Comparison of ENCODE assay signal across 24 mouse cellular contexts in genomic region chr1:193413368-193414000, GRCm38 (mm10).
"Had no signal": no experiment of that assay in that cellular context is flagged by ENCODE, and none has a peak within 500 bp of the region (broad histone marks: within the 10 kb centered on the region; RNA-seq: fewer than 3 reads in every experiment).

No protein-coding gene starts in this region.

- H3K9ac ChIP-seq: limb, embryonic 12.5 days; limb, embryonic 15.5 days; liver, embryonic 14.5 days; liver, postnatal 0 days; lung, embryonic 14.5 days; midbrain, embryonic 13.5 days; neural tube, embryonic 12.5 days; neural tube, embryonic 15.5 days had no signal

- H3K4me3 ChIP-seq: left cerebral cortex, adult 2 months; limb, embryonic 12.5 days; limb, embryonic 15.5 days; megakaryocyte, embryonic 14.5 days; midbrain, embryonic 10.5 days; midbrain, embryonic 13.5 days; neural tube, embryonic 12.5 days; neural tube, embryonic 15.5 days had no signal

- H3K27me3 ChIP-seq: limb, embryonic 12.5 days; limb, embryonic 15.5 days; neural tube, embryonic 12.5 days; neural tube, embryonic 15.5 days had no signal

- H3K27ac ChIP-seq: left cerebral cortex, adult 2 months; limb, embryonic 12.5 days; limb, embryonic 15.5 days; liver, embryonic 14.5 days; midbrain, embryonic 10.5 days; midbrain, embryonic 13.5 days; neural tube, embryonic 12.5 days; neural tube, embryonic 15.5 days; stomach, postnatal 0 days had no signal

- ATAC-seq: liver, postnatal 0 days; lung, postnatal 0 days; midbrain, embryonic 13.5 days; midbrain, embryonic 16.5 days had no signal

- H3K4me2 ChIP-seq: limb, embryonic 12.5 days; limb, embryonic 15.5 days; liver, embryonic 11.5 days; lung, embryonic 14.5 days; midbrain, embryonic 13.5 days; neural tube, embryonic 12.5 days; neural tube, embryonic 15.5 days had no signal

- H3K9me3 ChIP-seq: limb, embryonic 12.5 days; limb, embryonic 15.5 days; megakaryocyte, embryonic 14.5 days; midbrain, embryonic 10.5 days; midbrain, embryonic 13.5 days; neural tube, embryonic 12.5 days; neural tube, embryonic 15.5 days had no signal

- H3K4me1 ChIP-seq: limb, embryonic 15.5 days; neural tube, embryonic 12.5 days had no signal

- H3K36me3 ChIP-seq: limb, embryonic 12.5 days; limb, embryonic 15.5 days; midbrain, embryonic 10.5 days; midbrain, embryonic 13.5 days; neural tube, embryonic 12.5 days; neural tube, embryonic 15.5 days had no signal

- DNase-seq: kidney, postnatal 10 days; kidney, postnatal 36 days; layer of hippocampus, postnatal 36 days; left cerebral cortex, postnatal 4 days; liver, postnatal 0 days; lung, embryonic 14.5 days; right cerebral cortex, adult 18-20 months; right cerebral cortex, postnatal 14 days; right cerebral cortex, postnatal 4 days; thymus, adult 2 months; thymus, postnatal 4 days had no signal
